Mouse (Mus musculus) heart, postnatal 0 days (tissue): ENCODE data around the gene Eif4g3. TPM values are rescaled to one million over a fixed set of nuclear protein-coding genes. Genes with fewer than 3 reads are reported as not detected.

ENCODE experiments used
- ATAC-seq: fragments of 200-750 bp; cut with Nextera tagmentation; 2 replicates; pipeline ENCODE4 v1.8.0; 2017; ENCODE audit warnings: low read depth, moderate number of reproducible peaks, moderate library complexity; ENCODE audit not compliant: insufficient read depth
- DNase-seq: peaks from one replicate; pipeline ENCODE4 v3.0.0-alpha.2; 2016; ENCODE audit warnings: low spot score
- H3K27ac ChIP-seq: fragments of 300-500 bp; sonication (generic); 2 replicates; pipeline ENCODE4 v1.5.1; 2014; ENCODE audit warnings: low read depth, mild to moderate bottlenecking
- H3K27me3 ChIP-seq: fragments of 300-500 bp; sonication (generic); 2 replicates; pipeline ENCODE4 v1.6.1; 2014; ENCODE audit warnings: low read length, mixed read lengths; ENCODE audit not compliant: control insufficient read depth, insufficient read depth
- H3K36me3 ChIP-seq: fragments of 300-500 bp; sonication (generic); replicated peaks from 2 replicates; pipeline ENCODE4 v1.6.1; 2014; ENCODE audit warnings: low read length, mixed read lengths; ENCODE audit not compliant: control insufficient read depth, insufficient read depth
- H3K4me1 ChIP-seq: fragments of 300-500 bp; sonication (generic); 2 replicates; pipeline ENCODE4 v1.6.1; 2014; ENCODE audit warnings: antibody characterized with exemption; ENCODE audit not compliant: control insufficient read depth, insufficient read depth
- H3K4me2 ChIP-seq: fragments of 300-500 bp; sonication (generic); 2 replicates; pipeline ENCODE4 v1.6.1; 2014; ENCODE audit warnings: low read depth, mild to moderate bottlenecking, low read length, moderate library complexity
- H3K4me3 ChIP-seq: fragments of 300-500 bp; sonication (generic); 2 replicates; pipeline ENCODE4 v1.5.1; 2014; ENCODE audit warnings: low read depth, low read length
- H3K9ac ChIP-seq: fragments of 300-500 bp; sonication (generic); replicated peaks from 2 replicates; pipeline ENCODE4 v1.6.1; 2014; ENCODE audit warnings: low read depth, low read length, mixed read lengths
- H3K9me3 ChIP-seq: fragments of 300-500 bp; sonication (generic); replicated peaks from 2 replicates; pipeline ENCODE4 v1.6.1; 2016; ENCODE audit warnings: low read length; ENCODE audit not compliant: control insufficient read depth
- CTCF ChIP-seq: IDR thresholded peaks from 2 replicates; pipeline ENCODE4 v1.5.1; 2016; ENCODE audit warnings: antibody characterized with exemption, control low read depth, low read depth
- EP300 ChIP-seq: IDR thresholded peaks from 2 replicates; pipeline ENCODE4 v1.6.1; 2016; ENCODE audit warnings: antibody characterized with exemption, low read depth
- WGBS: fragments of 180-500 bp; shearing (Covaris S2); extraction: QIAGEN DNeasy Blood & Tissue Kit; methylation state at CpG from one replicate; pipeline ENCODE4 v1.1.7; 2014; 5-methylcytosine and 5-hydroxymethylcytosine counted together
- polyA plus RNA-seq: library from polyadenylated mRNA; unstranded; fragments of >200 nt; fragmentation: Nextera tagmentation; extraction: Ambion mirVana; gene quantifications from 2 replicates; pipeline ENCODE4 v1.2.1, GENCODE M21; 2015
- total RNA-seq: library from RNA; depleted of rRNA; stranded (reverse); fragments of >200 nt; gene quantifications from 2 replicates; pipeline ENCODE4 v1.2.3, GENCODE M21; 2014; ENCODE audit warnings: low replicate concordance

The Eif4g3 gene
- total and polyA plus RNA-seq, 2 experiments from 2014 or later, result 10.7 to 11.1 TPM

- Histone ChIP-seq H3K27me3 (no peaks in the 10 kb centered on the region), H3K4me1 (no peaks in the 10 kb centered on the region; the same call in 1 of the 2 replicates), H3K27ac (no peak overlapping the region), H3K4me2 (no peak overlapping the region), H3K9me3 (no peaks in the 10 kb centered on the region), H3K4me3 (no peak overlapping the region), H3K9ac (no peak overlapping the region), H3K36me3 (peaks cover 76% of the 10 kb centered on the region)
- DNase-seq (no peak), ATAC-seq (no peak)
- WGBS, result 84% methylated on average over 4 of the region's 4 CpGs
- TF ChIP-seq CTCF (no peak), EP300 (no peak)
These were observed 176.6 kb downstream of the Eif4g3 start for GRCm38 (mm10) chr4:138169420-138169819.

- Histone ChIP-seq H3K27ac (no peak overlapping the region), H3K27me3 (no peaks in the 10 kb centered on the region), H3K4me2 (no peak overlapping the region), H3K36me3 (peaks cover 81% of the 10 kb centered on the region), H3K9me3 (no peaks in the 10 kb centered on the region), H3K4me1 (no peaks in the 10 kb centered on the region), H3K4me3 (no peak overlapping the region), H3K9ac (no peak overlapping the region)
- TF ChIP-seq CTCF, result no peak
- no peak for TF ChIP-seq EP300
- 97% methylated on average over 4 of the region's 4 CpGs for WGBS
- ATAC-seq (no peak), DNase-seq (no peak)
These were observed 179.9 kb downstream of the Eif4g3 start for GRCm38 (mm10) chr4:138172686-138173085.

- DNase-seq (no peak), ATAC-seq (no peak)
- Histone ChIP-seq H3K4me3 (no peak overlapping the region), H3K27me3 (no peaks in the 10 kb centered on the region), H3K4me2 (no peak overlapping the region), H3K9ac (no peak overlapping the region), H3K36me3 (peaks cover 91% of the 10 kb centered on the region), H3K27ac (no peak overlapping the region), H3K9me3 (no peaks in the 10 kb centered on the region), H3K4me1 (no peaks in the 10 kb centered on the region)
- no peak for TF ChIP-seq EP300
- TF ChIP-seq CTCF, result no peak
- 95% methylated on average over 5 of the region's 5 CpGs for WGBS
These were observed 186.6 kb downstream of the Eif4g3 start for GRCm38 (mm10) chr4:138179391-138179790.

GRCm38 (mm10) chr4:138180719-138181118, 187.9 kb downstream of the Eif4g3 start:
- Histone ChIP-seq H3K4me3 (no peak overlapping the region), H3K9ac (no peak overlapping the region), H3K9me3 (no peaks in the 10 kb centered on the region), H3K27ac (no peak overlapping the region), H3K4me2 (no peak overlapping the region), H3K36me3 (peaks cover 91% of the 10 kb centered on the region), H3K27me3 (no peaks in the 10 kb centered on the region), H3K4me1 (no peaks in the 10 kb centered on the region)
- ATAC-seq (no peak), DNase-seq (no peak)
- 94% methylated on average over 4 of the region's 4 CpGs for WGBS
- no peak for TF ChIP-seq CTCF
- no peak for TF ChIP-seq EP300

GRCm38 (mm10) chr4:138184056-138184455, 191.2 kb downstream of the Eif4g3 start:
- Histone ChIP-seq H3K36me3 (peaks cover 82% of the 10 kb centered on the region), H3K9me3 (no peaks in the 10 kb centered on the region), H3K9ac (no peak overlapping the region), H3K4me2 (no peak overlapping the region), H3K27ac (no peak overlapping the region), H3K27me3 (no peaks in the 10 kb centered on the region), H3K4me1 (no peaks in the 10 kb centered on the region), H3K4me3 (no peak overlapping the region)
- ATAC-seq, result no peak
- no peak for DNase-seq
- TF ChIP-seq CTCF, result no peak
- TF ChIP-seq EP300, result no peak
- whole genome bisulfite sequencing, result 83% methylated on average over 5 of the region's 5 CpGs

- Histone ChIP-seq H3K9me3 (no peaks in the 10 kb centered on the region), H3K4me1 (no peaks in the 10 kb centered on the region), H3K9ac (no peak overlapping the region), H3K4me3 (no peak overlapping the region), H3K27me3 (no peaks in the 10 kb centered on the region), H3K36me3 (peaks cover 77% of the 10 kb centered on the region), H3K27ac (no peak overlapping the region), H3K4me2 (no peak overlapping the region)
- 60% methylated on average over 5 of the region's 5 CpGs for WGBS
- no peak for ATAC-seq
- no peak for DNase-seq
- TF ChIP-seq EP300 (no peak), CTCF (no peak)
These were observed 191.8 kb downstream of the Eif4g3 start for GRCm38 (mm10) chr4:138184573-138184981.
